Mouse (Mus musculus) splenic B cell, adult 2 months (primary cell): ENCODE results near the gene Nipa2.
"Not testable (repeated sequence)": the region's sequence is repeated elsewhere in the genome, so short reads cannot be mapped to it uniquely, and the experiment has no call there.

Experiments used
- DNase-seq: peaks from one replicate; pipeline ENCODE4 v3.0.0-alpha.2; 2011; ENCODE audit warnings: low read depth, low spot score
- H3K27me3 ChIP-seq: 2 replicates; pipeline ENCODE4 v1.6.1; 2012; ENCODE audit warnings: mild to moderate bottlenecking, low read length, moderate library complexity, mixed read lengths; ENCODE audit not compliant: control insufficient read depth, poor library complexity, insufficient read depth, severe bottlenecking
- H3K36me3 ChIP-seq: 2 replicates; pipeline ENCODE4 v1.6.1; 2012; ENCODE audit warnings: mild to moderate bottlenecking, low read length, moderate library complexity, mixed read lengths; ENCODE audit not compliant: control insufficient read depth, poor library complexity, insufficient read depth, severe bottlenecking

Nipa2 gene

GRCm38 (mm10) chr7:55968258-55968901 is 6.1 kb upstream of the Nipa2 start:
- no peaks in the 10 kb centered on the region for H3K36me3 ChIP-seq
- DNase-seq: peak; percentile 66

GRCm38 (mm10) chr7:55966866-55967460 is 4.7 kb upstream of the Nipa2 start:
- Histone ChIP-seq H3K27me3 (no peaks in the 10 kb centered on the region), H3K36me3 (no peaks in the 10 kb centered on the region)
- DNase-seq: no peak

More at GRCm38 (mm10) chr7:55968258-55968901, 6.1 kb upstream of the Nipa2 start:
- no peaks in the 10 kb centered on the region for H3K27me3 ChIP-seq

GRCm38 (mm10) chr7:55960506-55960905 is 1.8 kb downstream of the Nipa2 start:
- Histone ChIP-seq H3K27me3 (no peaks in the 10 kb centered on the region), H3K36me3 (no peaks in the 10 kb centered on the region)
- DNase-seq: no peak

GRCm38 (mm10) chr7:55959801-55960200 is 2.5 kb downstream of the Nipa2 start:
- H3K27me3 ChIP-seq: no peaks in the 10 kb centered on the region
- H3K36me3 ChIP-seq: no peaks in the 10 kb centered on the region
- no peak for DNase-seq

GRCm38 (mm10) chr7:55957916-55958315 is 4.4 kb downstream of the Nipa2 start:
- Histone ChIP-seq H3K27me3 (no peaks in the 10 kb centered on the region), H3K36me3 (no peaks in the 10 kb centered on the region)
- DNase-seq: no peak

GRCm38 (mm10) chr7:55957178-55957577 is 5.1 kb downstream of the Nipa2 start:
- no peak for DNase-seq
- Histone ChIP-seq H3K27me3 (no peaks in the 10 kb centered on the region), H3K36me3 (no peaks in the 10 kb centered on the region)

- no peaks in the 10 kb centered on the region for H3K36me3 ChIP-seq
- DNase-seq: no peak
- no peaks in the 10 kb centered on the region for H3K27me3 ChIP-seq
These were observed 6.2 kb downstream of the Nipa2 start for GRCm38 (mm10) chr7:55956054-55956453.

- no peak for DNase-seq
- no peaks in the 10 kb centered on the region for H3K27me3 ChIP-seq
- peaks cover 9% of the 10 kb centered on the region; the same call in 1 of the 2 replicates for H3K36me3 ChIP-seq
These were observed 23.9 kb downstream of the Nipa2 start for GRCm38 (mm10) chr7:55938341-55938740.

- peaks cover 17% of the 10 kb centered on the region for H3K36me3 ChIP-seq
- H3K27me3 ChIP-seq: no peaks in the 10 kb centered on the region
- no peak for DNase-seq
These were observed 27.3 kb downstream of the Nipa2 start for GRCm38 (mm10) chr7:55935025-55935424.

- no peak for DNase-seq
- peaks cover 16% of the 10 kb centered on the region; the same call in 1 of the 2 replicates for H3K36me3 ChIP-seq
- H3K27me3 ChIP-seq: no peaks in the 10 kb centered on the region
These were observed 33.6 kb downstream of the Nipa2 start for GRCm38 (mm10) chr7:55928649-55929048.

- no peak for DNase-seq
- peaks cover 16% of the 10 kb centered on the region; the same call in 1 of the 2 replicates for H3K36me3 ChIP-seq
These were observed 35.0 kb downstream of the Nipa2 start for GRCm38 (mm10) chr7:55927262-55927661.

GRCm38 (mm10) chr7:55918365-55918764 is 43.9 kb downstream of the Nipa2 start:
- H3K27me3 ChIP-seq, H3K36me3 ChIP-seq: not testable (repeated sequence)
- DNase-seq: peak; percentile 15

More at GRCm38 (mm10) chr7:55927262-55927661, 35.0 kb downstream of the Nipa2 start:
- H3K27me3 ChIP-seq: no peaks in the 10 kb centered on the region

GRCm38 (mm10) chr7:55912118-55912517 is 50.2 kb downstream of the Nipa2 start:
- DNase-seq: no peak
- Histone ChIP-seq H3K36me3 (peaks cover 1% of the 10 kb centered on the region; the same call in 1 of the 2 replicates), H3K27me3 (no peaks in the 10 kb centered on the region)

GRCm38 (mm10) chr7:55911371-55911770 is 50.9 kb downstream of the Nipa2 start:
- no peak for DNase-seq
- H3K27me3 ChIP-seq: no peaks in the 10 kb centered on the region
- H3K36me3 ChIP-seq: peaks cover 1% of the 10 kb centered on the region; the same call in 1 of the 2 replicates

- H3K27me3 ChIP-seq: no peaks in the 10 kb centered on the region
- peaks cover 3% of the 10 kb centered on the region; the same call in 1 of the 2 replicates for H3K36me3 ChIP-seq
- no peak for DNase-seq
These were observed 51.9 kb downstream of the Nipa2 start for GRCm38 (mm10) chr7:55910356-55910755.
